Mouse (Mus musculus): ENCODE results near the gene Pisd. TPM values are rescaled to one million over a fixed set of nuclear protein-coding genes. Genes with fewer than 3 reads are reported as not detected.

Pisd gene
- 8.2 TPM for polyA plus RNA-seq (2014; fragmentation: Illumina TruSeq; extraction: RNeasy Lipid Tissue Mini Kit (QIAGEN cat#74804); ENCODE audit: low read depth, low replicate concordance)

GRCm38 (mm10) chr5:32785313-32785915 lies at the start of gene Pisd:
Gene Pisd, minus strand, starts transcription at chr5:32785646.

GRCm38 (mm10) chr5:32827009-32827408 lies 41.6 kb upstream of the Pisd start, which contains the start of gene Gm20671:
Gene Gm20671, minus strand, starts transcription at chr5:32827109.

Other genes starting within 250 kb of the Pisd start
- 41.7 TPM for gene Yes1, start 174.5 kb downstream of the Pisd start, polyA plus RNA-seq (2014; fragmentation: Illumina TruSeq; extraction: RNeasy Lipid Tissue Mini Kit (QIAGEN cat#74804); ENCODE audit: low read depth, low replicate concordance)
- gene Gm20671, start 41.5 kb upstream of the Pisd start, polyA plus RNA-seq (2014; fragmentation: Illumina TruSeq; extraction: RNeasy Lipid Tissue Mini Kit (QIAGEN cat#74804); ENCODE audit: low read depth, low replicate concordance): not detected
- gene Prr14l, start 68.6 kb upstream of the Pisd start, polyA plus RNA-seq (2014; fragmentation: Illumina TruSeq; extraction: RNeasy Lipid Tissue Mini Kit (QIAGEN cat#74804); ENCODE audit: low read depth, low replicate concordance): 5.1 TPM
- 14.8 TPM for gene Depdc5, start 78.1 kb upstream of the Pisd start, polyA plus RNA-seq (2014; fragmentation: Illumina TruSeq; extraction: RNeasy Lipid Tissue Mini Kit (QIAGEN cat#74804); ENCODE audit: low read depth, low replicate concordance)
- gene Ywhah, start 233.2 kb upstream of the Pisd start, polyA plus RNA-seq (2014; fragmentation: Illumina TruSeq; extraction: RNeasy Lipid Tissue Mini Kit (QIAGEN cat#74804); ENCODE audit: low read depth, low replicate concordance): 79.1 TPM